Mouse (Mus musculus) C2C12 (cell line): ENCODE measurements around the gene Gm42791.

Source experiments
- CTCF ChIP-seq: IDR thresholded peaks from one replicate; pipeline ENCODE4 v1.5.1; 2011; ENCODE audit not compliant: control insufficient read depth, insufficient read depth, insufficient read length
- MYOD1 ChIP-seq: IDR thresholded peaks from one replicate; pipeline ENCODE4 v1.6.1; 2011; ENCODE audit warnings: low read depth; ENCODE audit not compliant: control insufficient read depth, insufficient read length
- MYOG ChIP-seq: IDR thresholded peaks from one replicate; pipeline ENCODE4 v1.6.1; 2011; ENCODE audit not compliant: control insufficient read depth, insufficient read length; ENCODE audit errors: extremely low read depth

GRCm38 (mm10) chr5:148980607-148981006 is 14.3 kb downstream of the Gm42791 start:
- TF ChIP-seq CTCF (no peak), MYOG (no peak), MYOD1 (no peak)
